Mouse (Mus musculus) cortical plate, adult 2 months (tissue): Measurements from ENCODE around the gene Raf1. TPM values are rescaled to one million over a fixed set of nuclear protein-coding genes. Genes with fewer than 3 reads are reported as not detected.

Experiments used
- H3K27ac ChIP-seq: fragments of 200-500 bp; 2 replicates; pipeline ENCODE4 v1.5.1; 2012; ENCODE audit warnings: low read length, control low read depth, inconsistent platforms; ENCODE audit not compliant: insufficient read depth
- H3K4me1 ChIP-seq: fragments of 200-500 bp; 2 replicates; pipeline ENCODE4 v1.6.1; 2011; ENCODE audit warnings: low read length; ENCODE audit not compliant: control insufficient read depth, insufficient read depth
- H3K4me3 ChIP-seq: fragments of 200-500 bp; 2 replicates; pipeline ENCODE4 v1.5.1; 2011; ENCODE audit warnings: mild to moderate bottlenecking, low read length, control low read depth; ENCODE audit not compliant: insufficient read depth
- CTCF ChIP-seq: fragments of 200-500 bp; IDR thresholded peaks from 2 replicates; pipeline ENCODE4 v1.5.1; 2011; ENCODE audit warnings: mild to moderate bottlenecking, control low read depth, low read length; ENCODE audit not compliant: insufficient read depth; ENCODE audit errors: extremely low read depth
- POLR2A ChIP-seq: fragments of 200-500 bp; IDR thresholded peaks from 2 replicates; pipeline ENCODE4 v1.6.1; 2011; ENCODE audit warnings: mild to moderate bottlenecking, low read length, control low read depth; ENCODE audit not compliant: insufficient read depth; ENCODE audit errors: extremely low read depth
- polyA plus RNA-seq: library from polyadenylated mRNA; depleted of rRNA; stranded (reverse); fragments of >200 nt; gene quantifications from 2 replicates; pipeline ENCODE4 v1.2.3, GENCODE M21; 2012

Gene Raf1
- polyA plus RNA-seq, 1 experiment: 111 TPM

DNA sequence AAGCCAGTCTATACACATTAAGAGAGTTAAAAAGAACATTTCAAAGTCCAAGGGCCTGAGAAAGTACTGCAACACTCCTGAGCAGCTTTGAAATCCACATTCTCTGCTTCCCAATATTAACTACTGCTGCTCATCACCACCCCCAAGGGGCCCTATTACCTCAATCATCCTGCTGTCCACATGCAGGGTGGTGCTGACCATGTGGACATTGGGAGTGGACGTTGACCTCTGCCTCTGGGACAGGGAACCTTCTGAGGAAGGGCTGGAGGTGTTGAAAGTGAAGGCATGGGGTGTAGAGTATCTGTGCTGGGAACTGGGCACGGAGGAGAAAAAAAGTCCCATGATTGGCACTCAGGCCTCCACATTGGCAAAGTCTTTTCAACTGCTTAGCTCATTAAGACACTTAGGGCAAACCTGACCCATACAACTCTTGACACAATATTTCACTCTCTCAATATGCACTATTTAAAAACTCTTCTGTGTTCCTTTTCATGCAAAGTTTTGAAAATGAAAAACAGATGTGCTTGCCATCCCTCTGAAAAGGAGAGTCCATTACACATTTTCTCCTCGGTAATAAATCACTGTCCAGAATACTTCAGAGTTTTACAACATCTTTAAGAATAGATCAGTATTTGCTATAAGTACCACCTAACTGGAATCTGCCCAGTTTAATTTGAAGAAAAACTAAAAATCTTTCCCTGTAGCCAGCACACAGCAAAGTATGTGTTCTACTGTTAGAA lies 45.2 kb downstream of the Raf1 start:
- no peak overlapping the region for H3K27ac ChIP-seq
- no peaks in the 10 kb centered on the region for H3K4me1 ChIP-seq
- no peak overlapping the region for H3K4me3 ChIP-seq
- TF ChIP-seq CTCF (no peak), POLR2A (no peak)

DNA sequence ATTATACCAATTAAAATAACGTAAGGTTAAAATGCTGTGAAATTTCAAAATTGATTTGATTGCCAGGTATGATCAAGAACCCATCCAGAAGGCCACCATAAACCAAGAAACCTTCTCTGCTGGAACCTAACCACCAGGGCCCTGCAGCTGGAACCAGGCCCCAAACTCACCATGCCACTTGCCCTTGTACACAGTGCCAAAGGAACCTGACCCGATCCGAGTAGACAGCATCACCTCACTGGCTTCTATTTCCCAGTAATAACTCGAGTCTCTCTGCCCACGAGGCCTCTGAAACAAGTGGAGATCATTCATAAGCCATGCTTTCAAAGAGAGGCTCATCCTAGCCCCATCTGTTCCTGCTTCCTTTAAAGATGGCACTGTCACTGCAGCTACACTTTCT lies 50.3 kb downstream of the Raf1 start:
- no peaks in the 10 kb centered on the region for H3K4me1 ChIP-seq
- H3K27ac ChIP-seq: no peak overlapping the region
- no peak overlapping the region for H3K4me3 ChIP-seq
- TF ChIP-seq POLR2A (no peak), CTCF (no peak)

DNA sequence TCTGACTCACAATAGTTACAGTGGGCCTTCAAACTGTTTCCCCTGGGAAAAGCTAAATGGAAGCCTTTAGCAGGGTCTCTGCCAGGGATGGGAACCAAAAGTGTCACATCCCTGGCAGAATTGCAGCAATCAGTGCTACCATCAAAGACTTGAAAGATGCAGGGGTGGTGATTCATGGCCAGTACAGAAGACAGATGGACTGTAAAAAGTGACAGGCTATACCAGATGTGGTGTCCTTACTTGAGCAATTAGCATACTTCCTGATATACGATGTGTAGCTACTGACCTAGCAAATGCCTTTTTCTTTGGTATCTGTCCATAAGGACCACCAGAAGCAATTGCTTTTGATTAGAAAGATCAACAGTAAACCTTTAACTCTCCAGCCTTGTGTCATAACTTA lies 55.5 kb downstream of the Raf1 start:
- TF ChIP-seq CTCF: no peak
- no peak for TF ChIP-seq POLR2A
- H3K4me3 ChIP-seq: no peak overlapping the region
- peaks cover 3% of the 10 kb centered on the region; the same call in 1 of the 2 replicates for H3K4me1 ChIP-seq
- H3K27ac ChIP-seq: no peak overlapping the region

DNA sequence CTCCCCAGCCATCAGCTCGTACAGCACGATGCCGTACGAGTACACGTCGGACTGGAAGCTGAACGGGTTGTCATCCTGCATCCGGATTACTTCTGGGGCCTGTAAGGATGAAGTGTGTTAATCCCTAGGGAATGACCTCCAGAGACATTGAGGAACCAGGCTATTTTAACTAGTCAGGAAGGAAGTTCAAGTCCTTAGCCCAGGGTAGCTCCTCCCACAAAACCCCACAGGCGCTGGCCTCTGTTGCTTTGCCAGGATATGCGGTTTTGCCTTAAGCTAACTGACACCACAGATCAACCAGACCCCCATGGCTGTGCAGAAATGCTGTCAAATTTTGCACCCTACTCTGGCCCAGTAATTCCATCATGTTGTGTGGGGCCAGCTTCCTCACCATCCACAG lies 56.6 kb downstream of the Raf1 start:
- H3K4me1 ChIP-seq: peaks cover 3% of the 10 kb centered on the region; the same call in 1 of the 2 replicates
- TF ChIP-seq CTCF (no peak), POLR2A (no peak)
- H3K4me3 ChIP-seq: no peak overlapping the region
- H3K27ac ChIP-seq: no peak overlapping the region

DNA sequence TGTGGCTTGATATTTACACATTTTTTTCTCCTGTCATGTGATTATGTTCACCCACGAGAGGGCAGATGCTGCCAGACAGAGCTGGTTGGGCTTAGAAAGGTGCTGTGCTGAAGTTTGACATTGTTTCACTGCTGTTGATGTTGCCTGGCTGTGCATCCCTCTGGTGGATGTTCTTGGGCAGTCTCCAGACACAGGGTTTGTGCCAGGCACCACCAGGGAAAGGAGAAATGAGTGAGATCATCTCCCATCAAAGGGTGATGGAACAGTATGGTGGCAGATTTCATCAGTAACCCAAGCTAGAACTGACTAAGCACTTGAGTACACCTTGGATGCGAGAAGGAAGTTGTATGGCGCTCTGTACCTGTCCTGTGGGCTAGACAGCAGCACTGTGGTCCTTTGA lies 60.5 kb downstream of the Raf1 start:
- Histone ChIP-seq H3K4me3 (no peak overlapping the region), H3K4me1 (peaks cover 6% of the 10 kb centered on the region), H3K27ac (peak overlapping the region; percentile 34; the same call in 1 of the 2 replicates)
- no peak for TF ChIP-seq POLR2A
- TF ChIP-seq CTCF: no peak

DNA sequence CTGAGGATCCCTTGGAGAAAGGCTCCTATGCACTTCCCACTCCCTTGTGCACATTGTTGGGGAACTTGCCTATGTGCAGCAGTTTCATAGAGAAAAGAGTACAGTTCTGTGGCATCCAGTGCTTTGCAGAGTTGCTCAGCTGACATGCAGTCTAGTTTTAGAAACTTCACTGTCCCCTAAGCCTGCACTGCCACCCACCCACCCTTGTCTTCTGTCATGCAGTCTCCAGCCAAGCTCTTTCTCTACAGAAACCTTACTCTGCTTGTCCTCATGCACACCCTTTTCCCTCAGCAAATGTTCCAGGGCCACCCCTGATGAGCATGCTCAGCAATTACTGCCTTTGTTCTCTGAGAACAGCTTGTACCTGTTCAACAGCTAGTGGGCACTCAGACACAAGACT lies 62.6 kb downstream of the Raf1 start:
- Histone ChIP-seq H3K4me3 (no peak overlapping the region), H3K4me1 (peaks cover 6% of the 10 kb centered on the region), H3K27ac (no peak overlapping the region)
- TF ChIP-seq POLR2A (no peak), CTCF (no peak)

DNA sequence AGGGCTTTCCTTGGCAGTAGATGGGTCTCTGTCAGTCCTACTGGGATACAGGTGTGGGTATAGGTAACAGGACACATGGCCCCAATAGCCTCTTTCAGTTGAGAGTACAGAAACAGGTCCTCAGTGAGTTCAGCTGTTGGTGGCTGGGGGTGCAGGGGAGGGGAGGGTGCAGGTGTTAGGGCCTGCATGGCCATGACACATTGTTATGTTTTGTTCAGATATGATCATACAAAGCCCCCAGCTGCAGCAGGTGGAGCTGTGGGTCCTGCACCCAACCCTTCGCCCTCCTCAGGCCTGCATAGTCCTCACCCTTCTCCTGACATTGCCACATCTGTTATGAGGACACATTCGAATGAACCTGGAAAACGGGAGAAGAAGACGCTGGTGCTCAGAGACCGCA lies 66.1 kb downstream of the Raf1 start:
- Histone ChIP-seq H3K4me3 (no peak overlapping the region), H3K4me1 (peaks cover 16% of the 10 kb centered on the region), H3K27ac (no peak overlapping the region)
- no peak for TF ChIP-seq POLR2A
- no peak for TF ChIP-seq CTCF

DNA sequence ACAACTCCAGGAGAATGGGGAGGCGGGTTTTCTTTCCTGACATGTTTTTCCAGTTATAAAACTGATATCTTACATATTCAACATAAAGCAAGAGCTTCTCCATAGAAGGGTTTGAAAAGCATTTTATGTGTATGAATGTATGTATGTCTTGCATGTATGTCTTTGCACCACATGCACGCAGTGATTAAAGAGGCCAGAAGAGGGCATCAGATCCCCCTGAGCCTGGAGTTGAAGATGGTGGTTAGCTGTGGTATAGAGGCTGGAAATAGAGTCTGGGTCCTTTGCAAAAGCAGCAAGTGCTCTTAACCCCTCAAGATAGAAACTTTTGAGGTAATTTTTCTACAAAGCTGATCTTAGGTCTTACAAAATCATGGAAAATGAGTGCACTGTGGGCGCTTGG lies 67.3 kb downstream of the Raf1 start:
- no peak overlapping the region for H3K4me3 ChIP-seq
- no peak overlapping the region for H3K27ac ChIP-seq
- TF ChIP-seq POLR2A: no peak
- TF ChIP-seq CTCF: no peak; the same call in 1 of the 2 replicates
- H3K4me1 ChIP-seq: peaks cover 16% of the 10 kb centered on the region

DNA sequence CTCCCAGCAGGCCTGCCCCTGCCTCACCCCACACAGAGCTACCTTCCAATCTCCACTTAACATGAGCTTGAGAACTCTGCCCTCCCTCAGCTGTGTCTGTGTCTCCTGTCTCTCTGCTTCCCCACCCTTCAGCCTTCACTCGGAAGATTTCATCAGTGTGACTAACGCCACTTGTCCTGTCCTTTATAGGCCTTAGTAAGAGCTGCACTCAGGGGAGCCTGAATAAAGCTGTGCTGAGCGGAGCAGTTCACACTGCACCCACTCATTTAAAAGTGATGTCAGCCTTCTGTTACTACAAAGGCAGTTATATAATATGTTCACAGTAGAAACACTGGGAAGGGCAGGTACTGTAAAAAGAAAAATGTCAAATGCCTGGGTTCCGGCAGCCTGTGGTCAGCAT lies 69.0 kb downstream of the Raf1 start:
- no peak for TF ChIP-seq CTCF
- no peak for TF ChIP-seq POLR2A
- Histone ChIP-seq H3K4me1 (peaks cover 13% of the 10 kb centered on the region), H3K27ac (peak overlapping the region; percentile 67; the same call in 1 of the 2 replicates), H3K4me3 (no peak overlapping the region)

DNA sequence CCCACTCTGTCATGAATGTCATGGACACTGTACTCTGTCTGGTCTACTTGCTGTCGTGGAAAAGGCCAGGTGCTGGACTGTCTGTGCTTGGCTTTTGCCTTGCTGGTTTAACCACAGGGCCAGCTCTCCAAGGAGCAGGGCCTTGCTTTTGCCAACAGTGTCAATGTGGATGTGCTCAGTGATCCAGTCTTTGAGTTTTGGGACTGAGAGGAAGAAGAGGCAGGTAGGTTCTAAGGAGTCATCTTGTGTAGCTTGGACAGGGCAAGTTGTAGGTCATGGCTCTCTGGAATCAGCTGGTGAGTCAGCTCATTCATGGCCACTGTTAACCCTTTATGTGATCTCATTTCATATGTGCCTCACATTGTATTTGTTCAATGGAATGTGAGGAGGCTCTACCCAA lies 70.0 kb downstream of the Raf1 start:
- Histone ChIP-seq H3K4me3 (no peak overlapping the region), H3K4me1 (peaks cover 13% of the 10 kb centered on the region), H3K27ac (no peak overlapping the region)
- TF ChIP-seq CTCF: no peak
